Mouse (Mus musculus) embryonic fibroblast, embryonic 13.5 days (primary cell): ENCODE measurements at regions not wholly inside any gene's neighbourhood (a gene's known extent, or its start where the extent isn't known, plus 50 kb on each side); places are given as distances from the start of the nearest gene placed in this dataset.

Source experiments
- CTCF ChIP-seq: IDR thresholded peaks from 2 replicates; pipeline ENCODE4 v1.5.1; 2011; ENCODE audit warnings: mild to moderate bottlenecking, control low read depth, low read length, moderate library complexity, borderline replicate concordance; ENCODE audit not compliant: insufficient read depth
- POLR2A ChIP-seq: IDR thresholded peaks from 2 replicates; pipeline ENCODE4 v1.6.1; 2011; ENCODE audit warnings: low read depth, mild to moderate bottlenecking, control low read depth, low read length, moderate library complexity

- TF ChIP-seq POLR2A, result no peak
- TF ChIP-seq CTCF, result no peak
These were observed 94.9 kb upstream of the Zfp618 start for GRCm38 (mm10) chr4:62870391-62870983.
